Mouse (Mus musculus): ENCODE data around the gene Napa.

GRCm38 (mm10) chr7:16153522-16153921 is 55.3 kb downstream of the Napa start:
- TF ChIP-seq CTCF (IDR thresholded peaks at IDR 0.05; ENCODE audit: control insufficient read depth, insufficient read depth, insufficient read length) (peak; percentile 14), CEBPB (IDR thresholded peaks at IDR 0.05; ENCODE audit: low read depth) (no peak), MAX (IDR thresholded peaks at IDR 0.05) (no peak), MYOD1 (IDR thresholded peaks at IDR 0.05; ENCODE audit: control insufficient read depth, insufficient read length, low read depth) (no peak), FOSL1 (IDR thresholded peaks at IDR 0.05; ENCODE audit: insufficient read depth, low read length, poor library complexity, severe bottlenecking) (no peak), USF1 (IDR thresholded peaks at IDR 0.05; ENCODE audit: low read depth) (no peak)

Data from C2C12 (cell line).